Mouse (Mus musculus): ENCODE data around the gene Gm20388. TPM values are rescaled to one million over a fixed set of nuclear protein-coding genes. Genes with fewer than 3 reads are reported as not detected.
"Not testable (repeated sequence)": the region's sequence is repeated elsewhere in the genome, so short reads cannot be mapped to it uniquely, and the experiment has no call there.

The Gm20388 gene
- total RNA-seq, 2 experiments from 2014 or later = 4.4 to 7.8 TPM

DNA sequence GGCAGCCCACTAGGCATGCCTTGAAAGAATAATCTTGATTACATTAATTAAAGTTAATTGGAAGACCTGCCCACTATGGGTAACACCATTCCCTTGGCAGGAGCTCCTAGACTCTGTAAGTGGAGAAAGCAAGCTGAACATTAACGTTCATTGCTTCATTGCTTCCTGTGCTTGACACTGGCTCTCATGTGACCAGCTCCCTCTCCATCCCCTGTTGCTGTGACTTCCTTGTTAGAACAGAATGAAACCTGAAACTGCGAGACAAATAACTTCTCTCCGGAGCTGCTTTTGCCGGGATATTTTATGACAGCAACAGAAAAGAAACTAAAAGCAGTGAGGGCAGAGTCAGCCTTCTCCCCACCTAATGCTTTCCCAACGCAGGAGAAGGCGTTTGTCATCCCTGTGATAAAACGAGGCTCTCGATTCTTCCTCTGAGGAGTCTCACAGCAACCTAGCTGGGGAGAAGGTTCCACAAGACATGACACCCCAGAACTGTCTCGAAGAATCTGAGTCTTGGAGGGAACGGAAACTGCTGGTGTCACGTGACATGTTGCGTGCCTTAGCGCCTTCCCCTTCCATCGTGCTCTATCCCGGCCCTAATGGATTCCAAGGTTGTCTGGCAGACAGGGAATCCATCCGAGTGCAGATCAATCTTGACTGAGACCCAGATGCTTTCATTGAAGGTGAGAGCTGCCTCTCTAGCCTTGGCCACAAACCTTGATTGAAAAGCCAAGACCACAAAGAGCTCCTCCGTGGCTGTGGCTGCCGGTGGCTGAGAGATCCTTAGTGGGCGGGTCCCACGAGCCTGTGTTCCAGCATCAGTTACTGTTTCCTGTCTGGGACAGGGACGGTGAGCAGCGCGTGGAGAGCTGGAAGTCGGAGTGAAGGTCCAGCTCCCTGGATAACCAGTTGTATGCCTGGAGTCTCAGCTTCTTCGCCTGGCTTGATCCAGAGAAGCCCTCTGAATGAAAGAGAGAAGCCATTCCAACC lies 2654.0 kb downstream of the Gm20388 start:
- no peak for DNase-seq (ENCODE audit: low spot score in 2 of 2)

GRCm38 (mm10) chr8:122566766-122567165 lies 2656.1 kb downstream of the Gm20388 start:
- no peak for DNase-seq (ENCODE audit: low spot score in 2 of 2)

GRCm38 (mm10) chr8:122567361-122568108 lies 2656.9 kb downstream of the Gm20388 start, which contains the start of gene Cdt1:
Cdt1 (plus strand) TSS chr8:122568015.
- DNase-seq (ENCODE audit: low spot score in 2 of 2) = peak; percentile 94 to 96

DNA sequence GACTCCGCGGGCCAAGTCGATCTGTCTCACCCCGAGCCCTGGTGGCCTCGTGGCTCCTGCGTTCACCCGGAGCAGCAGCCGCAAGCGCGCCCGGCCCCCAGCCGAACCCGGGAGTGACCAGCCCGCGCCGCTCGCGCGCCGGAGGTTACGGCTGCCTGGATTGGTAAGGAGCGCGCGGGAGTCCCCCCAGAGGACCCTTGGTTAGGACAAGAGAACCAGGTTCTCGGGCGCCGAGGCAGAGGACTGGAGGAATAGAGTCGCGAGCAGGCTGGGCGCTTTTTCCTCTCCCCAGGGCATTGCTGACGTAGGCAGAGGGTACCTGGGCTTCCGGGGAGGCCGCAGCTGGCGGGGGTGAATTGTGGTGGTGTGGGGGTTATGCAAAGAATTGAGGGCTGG lies 2657.5 kb downstream of the Gm20388 start:
- DNase-seq (ENCODE audit: low spot score in 2 of 2) = no peak

DNA sequence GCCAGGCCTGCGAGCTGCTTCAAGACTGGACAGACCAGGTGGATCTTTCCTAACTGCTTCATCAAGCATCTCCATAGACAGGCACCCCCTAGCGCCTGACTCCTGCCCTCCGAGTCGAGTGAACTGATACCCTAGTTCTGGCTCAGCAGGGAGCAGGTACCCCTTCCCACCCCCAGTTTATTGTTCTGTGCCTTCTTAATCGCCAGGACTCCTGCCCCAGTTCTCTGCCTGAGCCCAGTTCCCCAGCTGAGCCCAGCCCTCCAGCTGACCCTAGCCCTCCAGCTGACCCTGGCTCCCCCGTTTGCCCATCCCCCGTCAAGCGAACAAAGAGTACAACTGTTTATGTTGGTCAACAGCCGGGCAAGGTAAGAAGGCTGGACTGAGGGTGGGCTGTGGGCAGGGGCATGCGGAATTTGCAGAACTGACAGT lies 2658.3 kb downstream of the Gm20388 start:
- DNase-seq (ENCODE audit: low spot score in 2 of 2) = no peak

GRCm38 (mm10) chr8:122569329-122569728 lies 2658.7 kb downstream of the Gm20388 start:
- DNase-seq (ENCODE audit: low spot score in 2 of 2) = no peak

DNA sequence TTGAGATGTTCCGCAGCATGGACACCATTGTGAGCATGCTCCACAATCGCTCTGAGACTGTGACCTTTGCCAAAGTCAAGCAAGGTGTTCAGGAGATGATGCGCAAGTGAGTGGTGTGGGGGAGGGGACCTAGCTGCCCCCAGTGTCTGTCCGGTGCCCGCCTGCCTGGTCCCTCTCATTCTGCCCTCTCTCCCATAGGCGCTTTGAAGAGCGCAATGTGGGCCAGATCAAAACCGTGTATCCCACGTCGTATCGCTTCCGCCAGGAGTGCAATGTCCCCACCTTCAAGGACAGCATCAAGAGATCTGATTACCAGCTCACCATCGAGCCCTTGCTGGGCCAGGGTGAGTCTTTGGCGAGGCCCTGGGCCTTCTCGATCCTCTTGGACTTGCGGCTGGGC lies 2659.4 kb downstream of the Gm20388 start:
- DNase-seq (ENCODE audit: low spot score in 2 of 2) = no peak

GRCm38 (mm10) chr8:122571153-122571552 lies 2660.5 kb downstream of the Gm20388 start:
- DNase-seq (ENCODE audit: low spot score in 2 of 2) = no peak

GRCm38 (mm10) chr8:122571750-122572267 lies 2661.2 kb downstream of the Gm20388 start:
- no peak for DNase-seq (ENCODE audit: low spot score in 2 of 2)

DNA sequence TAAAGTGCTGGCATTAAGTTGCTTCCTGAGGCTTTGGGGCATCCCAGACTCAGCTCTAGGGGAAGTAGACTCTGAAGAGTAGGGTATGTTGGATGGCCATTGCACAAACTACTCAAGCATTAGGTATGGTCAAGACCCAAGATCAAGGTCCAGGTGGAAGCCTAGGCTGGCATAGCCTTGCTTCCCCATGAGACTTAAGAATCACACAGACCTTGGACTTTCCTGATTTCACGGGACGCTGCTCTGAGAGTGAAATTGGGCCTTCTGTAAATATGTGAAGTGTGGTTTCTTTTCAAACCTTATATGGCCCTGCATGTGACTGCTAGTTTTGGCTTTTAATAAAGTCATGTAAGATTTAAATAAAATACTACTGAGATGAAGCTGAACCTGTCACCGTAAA lies 2662.1 kb downstream of the Gm20388 start:
- no peak for DNase-seq (ENCODE audit: low spot score in 2 of 2)

DNA sequence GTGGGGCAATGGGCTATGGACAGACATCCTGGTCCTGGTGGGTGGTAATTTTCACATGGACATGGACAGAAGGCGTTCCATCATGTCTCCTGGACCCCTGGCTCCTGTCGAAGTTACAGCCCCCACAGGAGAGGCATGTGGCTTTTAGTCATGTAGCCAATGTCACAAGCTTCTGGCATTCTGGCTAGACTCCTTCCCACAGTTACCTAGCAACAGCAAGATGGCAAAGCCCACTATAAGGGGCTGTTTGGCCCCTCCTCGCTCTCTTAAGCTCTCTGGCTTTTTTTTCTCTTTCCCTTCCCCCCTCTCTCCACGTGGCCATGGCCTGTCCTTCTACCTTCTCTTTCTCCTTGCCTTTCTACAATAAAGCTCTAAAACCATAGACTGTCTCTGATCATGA lies 2662.5 kb downstream of the Gm20388 start:
- DNase-seq (ENCODE audit: low spot score in 2 of 2) = not testable (repeated sequence)

DNA sequence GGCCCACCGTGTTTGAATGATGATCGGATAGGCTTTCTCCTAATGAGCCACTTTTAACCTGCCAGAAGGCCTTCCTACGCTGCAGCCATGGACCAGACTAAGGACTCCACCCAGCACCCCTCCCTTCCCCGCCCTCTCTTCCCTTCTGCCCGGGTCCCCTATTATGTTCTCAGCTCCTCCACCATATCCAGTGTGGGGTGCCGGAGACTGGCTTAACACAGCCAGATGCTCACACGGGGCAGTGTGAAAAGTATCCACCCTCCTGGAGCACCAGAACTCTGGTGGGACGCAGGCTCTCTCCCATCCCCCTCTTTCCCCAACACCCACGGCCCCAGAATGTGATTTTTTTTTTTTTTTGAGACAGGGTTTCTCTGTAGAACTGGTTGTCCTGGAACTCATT lies 2662.9 kb downstream of the Gm20388 start:
- no peak for DNase-seq (ENCODE audit: low spot score in 2 of 2)

- DNase-seq (ENCODE audit: low spot score in 2 of 2) = no peak
These were observed 2663.6 kb downstream of the Gm20388 start for GRCm38 (mm10) chr8:122574264-122574663.

DNA sequence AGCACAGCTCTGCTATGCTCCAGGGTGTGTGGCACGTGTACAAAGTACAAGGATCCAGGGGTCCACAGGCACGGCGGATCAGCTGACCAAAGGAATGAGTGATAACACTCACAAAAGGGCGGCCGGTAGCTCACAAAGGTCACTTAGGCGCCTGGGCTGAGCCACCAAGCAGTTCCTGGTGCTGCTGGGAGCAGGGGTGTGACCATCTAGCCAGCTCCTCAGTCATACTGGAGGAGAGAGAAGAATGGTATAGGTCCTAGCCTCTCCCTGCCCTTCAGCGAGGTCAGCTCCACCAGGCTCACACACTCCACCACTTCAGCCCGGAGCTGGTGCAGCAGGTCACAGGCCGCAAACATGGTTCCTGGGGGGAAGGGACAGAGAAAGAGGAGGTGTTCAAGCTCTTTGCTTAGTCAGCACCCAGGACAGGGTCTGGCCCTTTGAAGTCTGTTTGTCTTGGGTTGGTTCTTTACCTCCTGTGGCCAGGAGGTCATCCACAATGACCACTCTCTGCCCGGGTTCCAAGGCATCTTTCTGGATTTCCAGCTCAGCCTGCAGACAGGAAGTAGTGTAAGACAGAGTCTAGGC lies 2664.1 kb downstream of the Gm20388 start:
- no peak for DNase-seq (ENCODE audit: low spot score in 2 of 2)

DNA sequence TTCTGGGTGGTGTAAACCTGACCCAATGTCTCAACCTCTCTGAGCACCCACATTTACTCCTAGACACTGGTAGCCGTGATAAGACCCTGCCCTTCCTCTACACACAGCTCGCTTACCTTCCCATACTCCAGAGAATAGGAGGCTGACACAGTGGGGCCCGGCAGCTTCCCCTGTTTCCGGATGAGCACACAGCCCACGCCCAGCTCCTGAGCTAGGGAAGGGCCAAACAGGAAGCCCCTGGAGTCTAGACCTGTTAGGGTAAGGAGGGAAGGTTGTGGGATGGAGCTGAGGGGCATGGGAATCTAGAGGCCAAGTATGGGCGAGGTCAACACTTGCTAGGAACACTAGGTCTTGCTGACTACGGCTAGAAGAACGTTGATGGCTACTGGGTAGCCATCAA lies 2664.6 kb downstream of the Gm20388 start:
- DNase-seq (ENCODE audit: low spot score in 2 of 2) = no peak

GRCm38 (mm10) chr8:122575735-122576647 lies 2665.3 kb downstream of the Gm20388 start:
- DNase-seq (ENCODE audit: low spot score in 2 of 2) = no peak

- peak; percentile 93 to 95 for DNase-seq (ENCODE audit: low spot score in 2 of 2)
These were observed 2666.0 kb downstream of the Gm20388 start, which contains the start of gene Aprt for GRCm38 (mm10) chr8:122576648-122577022. Aprt (minus strand) TSS chr8:122576909.

DNA sequence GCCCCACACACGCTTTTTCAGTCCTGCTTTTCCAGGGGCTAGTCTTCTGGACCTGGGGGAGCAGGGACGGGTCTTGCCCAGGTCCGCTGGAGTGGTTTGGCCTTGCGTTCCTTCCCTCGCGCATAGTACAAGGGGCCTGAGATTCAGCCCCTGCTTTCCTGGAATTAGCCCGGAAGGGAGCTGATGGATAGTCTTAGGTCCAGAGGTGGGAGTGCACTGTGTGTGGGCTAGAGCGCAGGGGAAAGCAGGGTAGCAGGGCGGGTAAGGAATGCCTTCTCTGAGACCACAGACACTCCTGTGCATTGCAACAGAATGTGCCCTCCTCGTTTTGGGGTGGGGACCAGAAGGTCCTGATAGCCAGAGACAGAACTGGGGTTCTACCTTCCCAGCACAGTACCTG lies 2666.5 kb downstream of the Gm20388 start:
- DNase-seq (ENCODE audit: low spot score in 2 of 2) = no peak

DNA sequence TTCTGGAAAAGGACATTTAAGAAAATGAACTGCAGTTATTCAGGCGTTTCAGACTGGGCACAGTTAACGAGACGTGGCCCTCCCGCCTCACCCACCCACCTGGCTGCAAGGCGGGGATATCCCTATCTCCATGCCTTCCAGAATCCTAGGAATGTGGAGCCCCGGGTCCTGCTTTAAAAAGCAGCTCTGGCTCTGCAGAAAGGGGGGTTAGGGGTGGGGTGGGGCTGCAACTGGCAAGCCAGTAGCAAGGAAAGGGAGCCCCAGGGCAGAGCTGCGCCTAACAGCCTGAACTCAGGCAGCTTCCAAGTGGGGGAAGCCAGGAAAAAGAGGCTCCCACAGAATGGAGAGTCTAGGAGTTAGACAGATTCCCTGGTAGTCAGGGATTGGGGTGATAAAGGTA lies 2668.6 kb downstream of the Gm20388 start:
- no peak for DNase-seq (ENCODE audit: low spot score in 2 of 2)

DNA sequence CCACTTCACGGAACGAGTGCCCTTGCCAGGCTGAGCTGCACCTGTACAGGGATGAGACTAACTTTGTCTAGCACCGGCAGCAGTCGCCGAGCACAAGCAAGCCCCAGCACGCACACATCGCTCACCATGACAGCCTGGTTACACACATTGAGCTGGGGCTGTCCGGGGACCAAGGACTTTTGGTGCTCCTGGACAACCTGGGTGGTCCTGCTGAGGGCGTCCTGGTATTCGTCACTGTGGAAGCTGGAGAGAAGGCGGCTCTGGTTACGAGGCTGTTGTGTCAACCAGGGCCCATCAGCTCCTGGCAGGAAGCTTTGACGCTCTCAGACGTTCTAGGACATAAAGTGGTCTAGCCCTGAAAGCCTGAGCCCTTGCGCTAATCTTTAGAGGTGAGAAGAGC lies 2670.3 kb downstream of the Gm20388 start:
- no peak for DNase-seq (ENCODE audit: low spot score in 2 of 2)
